Mouse (Mus musculus) kidney, postnatal 0 days (tissue): Measurements from ENCODE around the gene Gm49361. TPM values are rescaled to one million over a fixed set of nuclear protein-coding genes. Genes with fewer than 3 reads are reported as not detected.

Experiments
- ATAC-seq: fragments of 200-750 bp; cut with Nextera tagmentation; replicated peaks from 2 replicates; pipeline ENCODE4 v1.8.0; 2017; ENCODE audit warnings: low read depth, moderate number of reproducible peaks, moderate TSS enrichment, moderate library complexity; ENCODE audit not compliant: low FRiP score
- DNase-seq: peaks from one replicate; pipeline ENCODE4 v3.0.0-alpha.2; 2016; ENCODE audit warnings: low spot score
- H3K27ac ChIP-seq: fragments of 300-500 bp; sonication (generic); 2 replicates; pipeline ENCODE4 v1.5.1; 2014; ENCODE audit warnings: mild to moderate bottlenecking
- H3K27me3 ChIP-seq: fragments of 300-500 bp; sonication (generic); 2 replicates; pipeline ENCODE4 v1.6.1; 2014; ENCODE audit warnings: low read length, mixed read lengths; ENCODE audit not compliant: insufficient read depth
- H3K36me3 ChIP-seq: fragments of 300-500 bp; sonication (generic); 2 replicates; pipeline ENCODE4 v1.6.1; 2014; ENCODE audit warnings: low read length, mixed read lengths; ENCODE audit not compliant: insufficient read depth
- H3K4me1 ChIP-seq: fragments of 300-500 bp; sonication (generic); replicated peaks from 2 replicates; pipeline ENCODE4 v1.6.1; 2014; ENCODE audit warnings: antibody characterized with exemption, low read length, mixed read lengths; ENCODE audit not compliant: insufficient read depth
- H3K4me2 ChIP-seq: fragments of 300-500 bp; sonication (generic); 2 replicates; pipeline ENCODE4 v1.6.1; 2014; ENCODE audit warnings: mild to moderate bottlenecking, low read length, moderate library complexity, mixed read lengths
- H3K4me3 ChIP-seq: fragments of 300-500 bp; sonication (generic); replicated peaks from 2 replicates; pipeline ENCODE4 v1.5.1; 2014; ENCODE audit warnings: low read depth, low read length
- H3K9ac ChIP-seq: fragments of 300-500 bp; sonication (generic); 2 replicates; pipeline ENCODE4 v1.6.1; 2014; ENCODE audit warnings: low read depth, low read length
- H3K9me3 ChIP-seq: fragments of 300-500 bp; sonication (generic); replicated peaks from 2 replicates; pipeline ENCODE4 v1.6.1; 2016; ENCODE audit warnings: low read length, inconsistent platforms, mixed read lengths
- CTCF ChIP-seq: IDR thresholded peaks from 2 replicates; pipeline ENCODE4 v1.5.1; 2016; ENCODE audit warnings: antibody characterized with exemption, low read depth, mild to moderate bottlenecking, moderate library complexity
- WGBS: fragments of 180-500 bp; shearing (Covaris S2); extraction: QIAGEN DNeasy Blood & Tissue Kit; methylation state at CpG from one replicate; pipeline ENCODE4 v1.1.7; 2014; 5-methylcytosine and 5-hydroxymethylcytosine counted together
- polyA plus RNA-seq: library from polyadenylated mRNA; unstranded; fragments of >200 nt; fragmentation: Nextera tagmentation; extraction: Ambion mirVana; gene quantifications from 2 replicates; pipeline ENCODE4 v1.2.1, GENCODE M21; 2015

Gm49361 gene
- polyA plus RNA-seq, 1 experiment from 2014 or later = not detected

DNA sequence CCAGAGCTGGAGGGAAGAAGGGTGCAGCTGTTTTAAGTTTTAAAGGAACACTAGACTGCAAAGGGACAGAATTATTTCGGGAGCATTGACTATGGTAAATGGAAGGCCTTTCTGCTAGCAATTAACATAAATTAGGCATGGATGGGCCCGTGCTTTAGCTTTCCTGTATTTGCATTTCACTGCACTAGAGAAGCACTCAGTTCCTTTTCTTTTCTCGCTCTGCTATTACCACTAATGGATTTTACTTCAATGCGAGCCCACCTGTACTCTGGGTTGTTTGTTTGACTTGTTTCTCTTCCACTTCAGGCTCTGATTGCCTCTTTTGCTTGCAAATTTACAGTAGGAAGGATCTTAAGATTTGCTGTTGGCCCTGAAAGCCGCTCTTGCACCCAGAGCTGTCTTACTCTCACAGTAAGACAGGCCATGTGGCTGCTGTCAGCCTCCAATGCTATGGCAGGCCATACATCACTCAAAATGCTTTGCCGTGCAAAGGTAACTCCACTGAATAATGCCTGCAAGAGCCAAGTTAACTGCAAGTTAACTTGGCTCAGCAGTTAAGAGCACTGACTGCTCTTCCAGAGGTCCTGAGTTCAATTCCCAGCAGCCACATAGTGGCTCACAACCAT lies 13.1 kb downstream of the Gm49361 start:
- DNase-seq (no peak), ATAC-seq (no peak)
- Histone ChIP-seq H3K9ac (no peak overlapping the region), H3K4me3 (no peak overlapping the region), H3K9me3 (no peaks in the 10 kb centered on the region), H3K4me1 (peaks cover 37% of the 10 kb centered on the region), H3K27ac (no peak overlapping the region; the same call in 1 of the 2 replicates), H3K4me2 (no peak overlapping the region), H3K36me3 (peaks cover 3% of the 10 kb centered on the region; the same call in 1 of the 2 replicates), H3K27me3 (no peaks in the 10 kb centered on the region)
- WGBS = 57% methylated on average over 6 of the region's 6 CpGs
- TF ChIP-seq CTCF = no peak

DNA sequence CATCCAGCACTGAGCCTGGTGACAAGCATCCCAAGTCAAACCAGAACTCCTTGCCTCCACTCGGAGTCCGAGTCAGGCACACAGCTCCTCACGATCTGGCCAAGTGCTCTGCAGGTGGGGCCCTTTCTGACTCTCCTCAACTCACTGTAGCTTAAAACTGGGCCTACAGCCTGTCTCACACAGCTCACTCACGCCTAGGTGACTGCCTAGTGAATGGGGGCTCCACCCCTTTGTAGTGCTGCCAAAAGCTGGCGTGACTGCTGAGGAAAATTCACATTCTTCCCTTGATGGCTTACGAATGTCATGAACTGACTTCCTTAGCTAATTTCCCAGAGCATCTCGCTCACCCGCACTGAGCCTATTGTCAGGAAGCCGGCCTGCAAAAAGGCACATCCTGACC lies 15.4 kb downstream of the Gm49361 start:
- H3K27me3 ChIP-seq = no peaks in the 10 kb centered on the region
- peaks cover 3% of the 10 kb centered on the region; the same call in 1 of the 2 replicates for H3K36me3 ChIP-seq
- peak; percentile 74 for DNase-seq
- no peak for TF ChIP-seq CTCF
- peak; percentile 43; the same call in 1 of the 2 replicates for ATAC-seq
- no peak overlapping the region for H3K4me3 ChIP-seq
- H3K27ac ChIP-seq = peak overlapping the region; percentile 81
- WGBS = 25% methylated on average over 9 of the region's 9 CpGs
- H3K4me2 ChIP-seq = peak overlapping the region; percentile 16; the same call in 1 of the 2 replicates
- H3K9ac ChIP-seq = peak overlapping the region; percentile 20; the same call in 1 of the 2 replicates
- H3K9me3 ChIP-seq = no peaks in the 10 kb centered on the region
- peaks cover 35% of the 10 kb centered on the region for H3K4me1 ChIP-seq

DNA sequence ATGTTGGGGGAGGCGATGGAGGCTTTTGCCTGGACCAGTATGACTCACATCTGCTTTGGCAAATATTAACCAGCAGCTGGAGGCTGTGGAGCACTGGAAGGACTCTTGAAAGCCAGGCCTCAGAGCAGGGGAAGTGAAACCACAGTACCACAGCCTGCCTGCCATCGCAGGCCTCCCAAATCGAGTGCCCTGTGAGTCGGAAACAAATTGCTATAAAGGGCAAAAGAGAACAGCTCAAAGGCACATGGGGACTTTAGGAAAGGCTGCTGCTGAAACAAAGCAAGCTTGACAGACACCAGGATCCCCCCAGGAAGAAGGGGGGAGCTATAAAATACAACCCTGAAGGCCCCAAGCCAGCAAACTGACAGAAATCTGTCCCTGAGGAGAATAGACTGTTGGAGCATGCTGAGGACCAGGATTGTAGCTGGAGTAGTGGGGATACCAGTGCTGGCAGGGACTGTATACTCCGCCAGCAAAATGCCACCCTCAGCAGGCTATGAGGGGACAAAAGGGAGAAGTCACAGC lies 15.9 kb downstream of the Gm49361 start:
- Histone ChIP-seq H3K36me3 (peaks cover 3% of the 10 kb centered on the region; the same call in 1 of the 2 replicates), H3K27me3 (no peaks in the 10 kb centered on the region), H3K4me1 (peaks cover 34% of the 10 kb centered on the region), H3K9me3 (no peaks in the 10 kb centered on the region), H3K4me2 (peak overlapping the region; percentile 16; the same call in 1 of the 2 replicates), H3K9ac (peak overlapping the region; percentile 20; the same call in 1 of the 2 replicates), H3K27ac (peak overlapping the region; percentile 81), H3K4me3 (no peak overlapping the region)
- WGBS = 25% methylated on average over 5 of the region's 5 CpGs
- peak; percentile 59; the same call in 1 of the 2 replicates for ATAC-seq
- DNase-seq = peak; percentile 55
- no peak for TF ChIP-seq CTCF

DNA sequence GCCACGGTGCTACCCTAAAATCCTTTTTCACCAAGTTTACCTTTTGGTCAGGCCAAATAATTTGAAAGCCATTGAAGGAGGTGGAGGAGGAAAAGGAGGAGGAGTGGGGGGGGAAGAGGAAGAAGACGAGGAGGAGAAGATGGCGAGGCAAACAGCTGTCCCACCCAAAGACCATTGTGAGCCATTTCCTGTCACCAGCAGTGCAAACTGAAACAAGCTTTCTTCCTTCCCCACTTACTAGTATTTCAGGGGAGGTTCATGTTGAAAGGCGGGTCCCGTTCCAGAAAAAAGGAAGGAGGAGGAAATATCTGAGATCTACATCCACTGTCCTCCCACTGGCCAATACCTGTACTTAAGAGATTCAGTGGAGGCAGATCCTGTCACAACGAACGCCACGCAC lies 16.5 kb downstream of the Gm49361 start:
- H3K4me1 ChIP-seq = peaks cover 34% of the 10 kb centered on the region
- H3K27me3 ChIP-seq = no peaks in the 10 kb centered on the region
- DNase-seq (no peak), ATAC-seq (no peak)
- H3K9me3 ChIP-seq = no peaks in the 10 kb centered on the region
- no peak overlapping the region for H3K4me2 ChIP-seq
- no peak overlapping the region for H3K9ac ChIP-seq
- H3K36me3 ChIP-seq = peaks cover 3% of the 10 kb centered on the region; the same call in 1 of the 2 replicates
- no peak for TF ChIP-seq CTCF
- WGBS = 69% methylated on average over 8 of the region's 8 CpGs
- no peak overlapping the region for H3K4me3 ChIP-seq
- peak overlapping the region; percentile 81 for H3K27ac ChIP-seq

DNA sequence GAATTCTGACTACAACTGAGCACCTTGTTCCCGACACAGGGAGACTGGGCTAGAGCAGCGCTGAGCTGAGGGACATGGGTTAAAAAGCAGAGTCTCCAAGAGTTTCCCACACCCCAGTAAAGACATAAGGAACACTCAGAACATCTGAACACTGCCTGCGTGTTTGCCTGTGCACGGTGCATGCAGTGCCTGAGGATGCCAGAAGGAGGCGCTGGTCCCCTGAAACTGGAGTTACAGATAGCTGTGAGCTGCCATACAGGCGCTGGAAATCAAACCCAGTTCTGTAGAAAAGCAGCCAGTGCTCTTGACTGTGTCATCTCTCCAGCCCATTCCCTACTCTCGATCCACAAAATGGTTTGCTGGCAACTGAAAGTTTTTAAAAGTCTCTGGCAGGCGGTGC lies 19.7 kb downstream of the Gm49361 start:
- no peak overlapping the region for H3K27ac ChIP-seq
- no peak for DNase-seq
- 84% methylated on average over 8 of the region's 8 CpGs for WGBS
- no peaks in the 10 kb centered on the region for H3K27me3 ChIP-seq
- peak; percentile 37; the same call in 1 of the 2 replicates for TF ChIP-seq CTCF
- H3K9ac ChIP-seq = no peak overlapping the region
- ATAC-seq = no peak
- H3K4me2 ChIP-seq = no peak overlapping the region
- peaks cover under 1% of the 10 kb centered on the region; the same call in 1 of the 2 replicates for H3K36me3 ChIP-seq
- no peak overlapping the region for H3K4me3 ChIP-seq
- peaks cover 24% of the 10 kb centered on the region for H3K4me1 ChIP-seq
- no peaks in the 10 kb centered on the region for H3K9me3 ChIP-seq

DNA sequence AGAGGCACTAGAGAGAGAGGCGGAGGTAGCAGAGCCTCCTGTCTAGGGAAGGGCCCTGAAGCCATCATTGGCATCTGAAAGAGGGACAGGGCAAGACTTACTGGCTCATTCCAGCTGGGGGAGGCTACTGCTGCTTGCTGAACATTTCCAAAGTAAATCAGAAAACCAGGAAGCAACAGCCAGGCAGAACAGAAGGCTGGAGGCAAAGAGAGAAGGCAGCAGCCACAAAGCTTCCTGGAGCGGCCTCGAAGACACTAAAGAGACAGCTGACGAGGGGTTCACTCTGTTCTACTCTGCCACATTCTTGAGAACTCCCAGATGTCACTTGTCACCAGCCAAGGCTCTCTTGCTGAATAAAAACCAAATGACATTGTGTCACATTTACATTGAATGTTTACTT lies 21.4 kb downstream of the Gm49361 start:
- no peaks in the 10 kb centered on the region for H3K27me3 ChIP-seq
- peak overlapping the region; percentile 31; the same call in 1 of the 2 replicates for H3K27ac ChIP-seq
- 38% methylated on average over 4 of the region's 4 CpGs for WGBS
- 0 out of 2 replicates have a peak, but pooled peaks cover 10% of the 10 kb centered on the region for H3K4me1 ChIP-seq
- H3K9me3 ChIP-seq = no peaks in the 10 kb centered on the region
- H3K36me3 ChIP-seq = no peaks in the 10 kb centered on the region
- peak; percentile 72 for DNase-seq
- H3K4me3 ChIP-seq = no peak overlapping the region
- no peak for TF ChIP-seq CTCF
- ATAC-seq = no peak
- H3K9ac ChIP-seq = no peak overlapping the region
- H3K4me2 ChIP-seq = no peak overlapping the region
